Mouse (Mus musculus): Measurements from ENCODE around the gene Naif1. TPM values are rescaled to one million over a fixed set of nuclear protein-coding genes. Genes with fewer than 3 reads are reported as not detected.
"Not testable (repeated sequence)": the region's sequence is repeated elsewhere in the genome, so short reads cannot be mapped to it uniquely, and the experiment has no call there.

Gene Naif1
- polyA plus RNA-seq, 1 experiment from 2014 or later: 5.6 TPM

- WGBS: 81% methylated on average over 6 of the region's 6 CpGs
- H3K9me3 ChIP-seq: no peaks in the 10 kb centered on the region
- H3K4me3 ChIP-seq: no peak overlapping the region
- H3K4me1 ChIP-seq: no peaks in the 10 kb centered on the region
- no peaks in the 10 kb centered on the region for H3K36me3 ChIP-seq
- ATAC-seq (ENCODE audit: insufficient number of reproducible peaks, low FRiP score, low TSS enrichment, low read depth): no peak
- no peak overlapping the region for H3K4me2 ChIP-seq
- no peaks in the 10 kb centered on the region for H3K27me3 ChIP-seq
- no peak overlapping the region for H3K9ac ChIP-seq
- no peak overlapping the region for H3K27ac ChIP-seq
Measured at GRCm38 (mm10) chr2:32471001-32471680, 20.9 kb downstream of the Naif1 start.

DNA sequence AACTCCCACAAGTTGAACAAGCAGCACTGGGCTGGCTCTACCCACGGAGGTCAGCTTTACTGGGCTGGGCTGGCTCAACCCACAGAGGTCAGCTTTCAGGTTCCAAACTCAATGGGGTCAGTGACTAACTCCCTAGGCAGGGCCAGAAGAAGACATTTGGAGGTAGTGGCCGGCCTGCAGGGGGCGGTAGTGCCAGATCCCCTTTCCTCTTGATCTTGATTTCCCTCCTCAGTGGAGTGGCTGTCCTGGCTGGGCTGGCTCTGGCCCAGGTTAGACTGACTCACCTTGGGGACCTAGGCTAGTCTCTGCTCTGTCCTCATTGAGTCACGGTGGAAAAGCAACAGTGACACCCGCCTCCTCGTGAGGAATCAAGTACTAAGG is 21.4 kb downstream of the Naif1 start:
- Histone ChIP-seq H3K27ac (no peak overlapping the region), H3K36me3 (no peaks in the 10 kb centered on the region), H3K9ac (no peak overlapping the region), H3K9me3 (no peaks in the 10 kb centered on the region), H3K27me3 (no peaks in the 10 kb centered on the region), H3K4me2 (no peak overlapping the region), H3K4me3 (no peak overlapping the region), H3K4me1 (no peaks in the 10 kb centered on the region)
- ATAC-seq (ENCODE audit: insufficient number of reproducible peaks, low FRiP score, low TSS enrichment, low read depth): no peak
- WGBS: 84% methylated on average over 6 of the region's 6 CpGs

- not testable (repeated sequence) for H3K4me3 ChIP-seq; H3K27ac ChIP-seq; ATAC-seq (ENCODE audit: insufficient number of reproducible peaks, low FRiP score, low TSS enrichment, low read depth); H3K27me3 ChIP-seq; H3K4me1 ChIP-seq; H3K4me2 ChIP-seq; H3K36me3 ChIP-seq; H3K9ac ChIP-seq
- WGBS: 90% methylated on average over 6 of the region's 9 CpGs
- H3K9me3 ChIP-seq: peaks cover 11% of the 10 kb centered on the region; the same call in 1 of the 2 replicates
Measured at GRCm38 (mm10) chr2:32475361-32475760, 25.1 kb downstream of the Naif1 start.

- WGBS: 87% methylated on average over 8 of the region's 8 CpGs
- no peak overlapping the region for H3K4me2 ChIP-seq
- H3K36me3 ChIP-seq: no peaks in the 10 kb centered on the region
- ATAC-seq (ENCODE audit: insufficient number of reproducible peaks, low FRiP score, low TSS enrichment, low read depth): no peak
- no peak overlapping the region for H3K4me3 ChIP-seq
- H3K27me3 ChIP-seq: no peaks in the 10 kb centered on the region
- no peak overlapping the region for H3K9ac ChIP-seq
- H3K4me1 ChIP-seq: 0 out of 2 replicates have a peak, but pooled peaks cover 4% of the 10 kb centered on the region
- H3K9me3 ChIP-seq: peaks cover 11% of the 10 kb centered on the region; the same call in 1 of the 2 replicates
- no peak overlapping the region for H3K27ac ChIP-seq
Measured at GRCm38 (mm10) chr2:32482351-32482750, 32.1 kb downstream of the Naif1 start.

- no peaks in the 10 kb centered on the region for H3K27me3 ChIP-seq
- H3K4me1 ChIP-seq: 0 out of 2 replicates have a peak, but pooled peaks cover 4% of the 10 kb centered on the region
- H3K9ac ChIP-seq: no peak overlapping the region
Measured at GRCm38 (mm10) chr2:32483179-32483875, 33.1 kb downstream of the Naif1 start.

DNA sequence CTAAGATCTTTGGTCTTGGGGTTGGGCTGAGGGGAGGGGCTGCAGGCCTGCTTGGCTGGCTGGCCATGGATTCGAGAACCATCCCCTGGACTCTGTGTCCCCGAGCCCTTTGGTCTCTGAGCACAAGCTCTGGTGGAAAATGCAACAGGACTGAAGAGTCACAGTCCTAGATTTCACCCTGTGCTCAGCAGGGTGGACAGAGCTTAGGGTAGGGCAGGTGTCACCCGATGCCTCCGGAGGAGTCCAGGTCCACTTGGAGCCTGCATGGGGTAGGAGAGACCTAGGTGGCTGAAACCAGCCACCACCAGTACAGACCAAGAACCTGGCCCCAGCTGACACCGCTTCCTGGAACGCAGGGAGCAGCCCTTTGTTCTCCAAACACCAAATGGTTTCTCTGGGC is 34.7 kb downstream of the Naif1 start:
- Histone ChIP-seq H3K27ac (no peak overlapping the region), H3K9ac (no peak overlapping the region)
- WGBS: 74% methylated on average over 6 of the region's 6 CpGs

More at GRCm38 (mm10) chr2:32483179-32483875, 33.1 kb downstream of the Naif1 start:
- H3K4me2 ChIP-seq: no peak overlapping the region
- no peaks in the 10 kb centered on the region for H3K36me3 ChIP-seq
- H3K4me3 ChIP-seq: no peak overlapping the region
- H3K27ac ChIP-seq: no peak overlapping the region
- H3K9me3 ChIP-seq: peaks cover 11% of the 10 kb centered on the region; the same call in 1 of the 2 replicates
- whole genome bisulfite sequencing: 67% methylated on average over 9 of the region's 9 CpGs
- no peak for ATAC-seq (ENCODE audit: insufficient number of reproducible peaks, low FRiP score, low TSS enrichment, low read depth)

DNA sequence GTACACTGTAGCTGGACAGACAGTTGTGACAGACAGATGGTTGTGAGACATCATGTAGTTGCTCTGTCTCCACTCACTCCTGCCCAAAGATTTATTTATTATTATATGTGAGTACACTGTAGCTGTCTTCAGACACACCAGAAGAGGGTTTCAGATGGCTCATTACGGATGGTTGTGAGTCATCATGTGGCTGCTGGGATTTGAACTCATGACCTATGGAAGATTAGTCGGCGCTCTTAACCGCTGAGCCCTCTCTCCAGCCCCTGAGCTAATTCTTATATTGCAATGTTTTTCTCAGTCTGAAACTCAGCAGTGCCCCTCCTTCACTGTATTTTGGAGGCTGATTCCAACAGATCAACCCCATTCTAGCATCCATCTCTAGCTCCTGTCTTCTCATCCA is 35.5 kb downstream of the Naif1 start:
- Histone ChIP-seq H3K4me1 (0 out of 2 replicates have a peak, but pooled peaks cover 4% of the 10 kb centered on the region), H3K9me3 (no peaks in the 10 kb centered on the region), H3K4me3 (no peak overlapping the region), H3K27me3 (no peaks in the 10 kb centered on the region), H3K9ac (no peak overlapping the region), H3K4me2 (no peak overlapping the region), H3K27ac (no peak overlapping the region), H3K36me3 (no peaks in the 10 kb centered on the region)
- no peak for ATAC-seq (ENCODE audit: insufficient number of reproducible peaks, low FRiP score, low TSS enrichment, low read depth)
- 85% methylated on average over 4 of the region's 4 CpGs for WGBS

More for the DNA sequence above, 34.7 kb downstream of the Naif1 start:
- Histone ChIP-seq H3K4me2 (no peak overlapping the region), H3K4me1 (0 out of 2 replicates have a peak, but pooled peaks cover 4% of the 10 kb centered on the region), H3K27me3 (no peaks in the 10 kb centered on the region), H3K9me3 (no peaks in the 10 kb centered on the region), H3K4me3 (no peak overlapping the region), H3K36me3 (no peaks in the 10 kb centered on the region)
- ATAC-seq (ENCODE audit: insufficient number of reproducible peaks, low FRiP score, low TSS enrichment, low read depth): no peak

DNA sequence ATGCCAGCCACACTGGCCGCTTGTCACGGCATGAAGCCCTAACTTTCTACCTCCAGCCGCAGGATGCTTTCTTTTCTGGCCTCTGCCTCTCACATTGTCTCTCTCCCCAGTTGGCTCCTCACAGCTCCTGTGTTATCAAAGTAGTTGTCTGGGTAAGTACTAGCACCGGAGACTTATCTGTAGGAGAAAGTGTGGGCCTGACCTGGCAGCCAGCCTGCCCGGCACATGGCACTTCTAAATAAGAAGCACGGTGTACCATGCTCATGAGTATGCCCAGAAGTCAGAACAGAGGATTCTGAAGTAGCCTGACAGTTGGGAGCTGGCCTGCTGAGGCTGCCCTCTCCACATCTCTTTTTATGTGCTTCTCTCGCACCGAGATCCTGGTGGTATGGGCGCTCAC is 35.9 kb downstream of the Naif1 start:
- Histone ChIP-seq H3K27me3 (no peaks in the 10 kb centered on the region), H3K36me3 (no peaks in the 10 kb centered on the region), H3K9ac (no peak overlapping the region), H3K27ac (no peak overlapping the region), H3K4me1 (0 out of 2 replicates have a peak, but pooled peaks cover 4% of the 10 kb centered on the region), H3K4me2 (no peak overlapping the region), H3K4me3 (no peak overlapping the region), H3K9me3 (no peaks in the 10 kb centered on the region)
- WGBS: 91% methylated on average over 9 of the region's 9 CpGs
- no peak for ATAC-seq (ENCODE audit: insufficient number of reproducible peaks, low FRiP score, low TSS enrichment, low read depth)

- WGBS: 5% methylated on average over 6 of the region's 6 CpGs
- Histone ChIP-seq H3K36me3 (no peaks in the 10 kb centered on the region), H3K9me3 (no peaks in the 10 kb centered on the region), H3K9ac (no peak overlapping the region), H3K27me3 (no peaks in the 10 kb centered on the region), H3K4me2 (no peak overlapping the region), H3K27ac (no peak overlapping the region), H3K4me3 (no peak overlapping the region), H3K4me1 (0 out of 2 replicates have a peak, but pooled peaks cover 4% of the 10 kb centered on the region)
- no peak for ATAC-seq (ENCODE audit: insufficient number of reproducible peaks, low FRiP score, low TSS enrichment, low read depth)
Measured at GRCm38 (mm10) chr2:32487124-32487623, 36.9 kb downstream of the Naif1 start.

DNA sequence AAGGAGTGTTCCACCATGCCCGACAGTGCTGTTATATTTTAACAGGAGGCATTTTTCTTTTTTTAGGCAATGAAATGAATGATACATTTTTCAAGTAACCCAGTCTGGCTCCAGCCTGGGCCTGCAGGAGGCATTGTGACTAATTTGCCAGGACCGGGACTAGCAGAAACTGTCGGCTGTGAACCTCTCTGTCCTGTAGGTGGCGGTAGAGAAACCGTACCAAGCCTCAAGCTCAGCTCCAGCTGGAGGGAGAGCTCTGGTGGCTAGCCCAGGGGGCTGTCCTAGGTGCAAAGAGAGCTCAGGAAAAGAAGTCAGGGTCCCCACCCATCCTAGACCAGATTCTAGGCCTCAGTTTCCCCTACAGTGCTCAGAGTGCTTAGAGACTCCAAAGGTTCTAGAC is 38.4 kb downstream of the Naif1 start:
- 1% methylated on average over 5 of the region's 5 CpGs for WGBS
- H3K4me3 ChIP-seq: no peak overlapping the region
- ATAC-seq (ENCODE audit: insufficient number of reproducible peaks, low FRiP score, low TSS enrichment, low read depth): no peak
- no peak overlapping the region for H3K4me2 ChIP-seq
- H3K36me3 ChIP-seq: no peaks in the 10 kb centered on the region
- 0 out of 2 replicates have a peak, but pooled peaks cover 4% of the 10 kb centered on the region for H3K4me1 ChIP-seq
- no peaks in the 10 kb centered on the region for H3K9me3 ChIP-seq
- no peaks in the 10 kb centered on the region for H3K27me3 ChIP-seq
- H3K27ac ChIP-seq: no peak overlapping the region
- no peak overlapping the region for H3K9ac ChIP-seq

DNA sequence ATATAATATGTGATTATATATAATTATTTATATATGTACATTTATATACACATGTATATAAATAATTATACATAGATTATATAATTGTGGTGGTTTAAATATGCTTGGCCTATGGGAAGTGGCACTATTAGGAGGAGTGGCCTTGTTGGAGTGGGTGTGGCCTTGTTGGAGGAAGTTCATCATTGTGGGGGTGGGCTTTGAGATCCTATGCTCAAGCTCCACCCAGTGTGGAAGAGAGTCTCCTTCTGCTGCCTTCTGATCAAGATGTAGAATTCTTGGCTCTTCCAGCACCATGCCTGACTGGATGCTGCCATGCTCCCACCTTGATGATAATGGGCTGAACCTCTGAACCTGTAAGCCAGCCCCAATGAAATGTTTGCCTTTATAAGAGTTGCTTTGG is 40.5 kb downstream of the Naif1 start:
- ATAC-seq (ENCODE audit: insufficient number of reproducible peaks, low FRiP score, low TSS enrichment, low read depth); H3K36me3 ChIP-seq; H3K4me1 ChIP-seq; H3K9me3 ChIP-seq; H3K27me3 ChIP-seq; H3K4me2 ChIP-seq; H3K4me3 ChIP-seq; H3K9ac ChIP-seq; H3K27ac ChIP-seq: not testable (repeated sequence)

GRCm38 (mm10) chr2:32492661-32493060 is 42.4 kb downstream of the Naif1 start:
- Histone ChIP-seq H3K27ac (no peak overlapping the region), H3K4me1 (no peaks in the 10 kb centered on the region), H3K9me3 (no peaks in the 10 kb centered on the region), H3K27me3 (no peaks in the 10 kb centered on the region), H3K4me2 (no peak overlapping the region), H3K9ac (no peak overlapping the region), H3K36me3 (no peaks in the 10 kb centered on the region), H3K4me3 (no peak overlapping the region)
- no peak for ATAC-seq (ENCODE audit: insufficient number of reproducible peaks, low FRiP score, low TSS enrichment, low read depth)
- 72% methylated on average over 2 of the region's 2 CpGs for WGBS
